Mouse (Mus musculus) CD8-positive naive resting alpha-beta T cell, adult 57 days (primary cell): ENCODE results near the gene Gm7073. TPM values are rescaled to one million over a fixed set of nuclear protein-coding genes. Genes with fewer than 3 reads are reported as not detected.

Experiments used
- total RNA-seq: library from RNA; stranded (reverse); gene quantifications from one replicate; pipeline ENCODE4 v1.2.4, GENCODE M21; 2023

Gm7073 gene
- not detected for total RNA-seq

GRCm38 (mm10) chrX:60539149-60539548 lies at the start of gene Gm7073:
Gene Gm7073, minus strand, starts transcription at chrX:60539249.

Other genes with a start within 250 kb of the Gm7073 start
- 26.2 TPM for gene Atp11c, start 53.4 kb upstream of the Gm7073 start, total RNA-seq